Mouse (Mus musculus): ENCODE measurements at regions not wholly inside any gene's neighbourhood (a gene's known extent, or its start where the extent isn't known, plus 50 kb on each side); places are given as distances from the start of the nearest gene placed in this dataset.

DNA sequence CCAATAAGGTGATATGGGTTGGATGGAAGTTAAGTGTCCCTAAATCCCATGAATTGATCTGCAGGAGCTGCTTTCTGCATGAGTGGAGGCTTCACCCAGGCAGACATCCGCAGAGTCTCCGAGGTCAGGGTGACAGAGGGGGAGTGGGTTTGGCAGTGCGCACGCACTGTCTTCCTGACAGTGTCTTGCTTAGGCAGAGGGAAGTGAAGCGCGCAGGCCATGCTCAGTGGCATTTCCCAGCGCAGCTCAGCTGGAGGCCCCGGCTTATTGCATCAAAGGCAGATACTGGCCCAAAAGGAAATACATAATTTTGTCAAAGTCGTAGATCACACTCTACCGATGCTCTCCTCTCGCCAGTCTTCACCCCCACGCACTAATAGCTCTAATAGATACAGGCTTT lies 252.7 kb upstream of the Dnajc24 start:
- Histone ChIP-seq H3K36me3 (ENCODE audit: control insufficient read depth, insufficient read depth, low read length) (no peaks in the 10 kb centered on the region), H3K4me2 (ENCODE audit: low read depth, low read length) (no peak overlapping the region), H3K27ac (ENCODE audit: low read length) (no peak overlapping the region), H3K27me3 (ENCODE audit: control insufficient read depth, insufficient read depth, low read depth, low read length) (no peaks in the 10 kb centered on the region), H3K4me3 (ENCODE audit: low read length) (no peak overlapping the region), H3K9ac (ENCODE audit: low read length) (no peak overlapping the region), H3K4me1 (replicated peaks; ENCODE audit: control insufficient read depth, insufficient read depth, low read length) (no peaks in the 10 kb centered on the region), H3K9me3 (ENCODE audit: control insufficient read depth, low read length) (no peaks in the 10 kb centered on the region)
- no peak for ATAC-seq (ENCODE audit: low read depth)
- WGBS = 60% methylated on average over 12 of the region's 12 CpGs

DNA sequence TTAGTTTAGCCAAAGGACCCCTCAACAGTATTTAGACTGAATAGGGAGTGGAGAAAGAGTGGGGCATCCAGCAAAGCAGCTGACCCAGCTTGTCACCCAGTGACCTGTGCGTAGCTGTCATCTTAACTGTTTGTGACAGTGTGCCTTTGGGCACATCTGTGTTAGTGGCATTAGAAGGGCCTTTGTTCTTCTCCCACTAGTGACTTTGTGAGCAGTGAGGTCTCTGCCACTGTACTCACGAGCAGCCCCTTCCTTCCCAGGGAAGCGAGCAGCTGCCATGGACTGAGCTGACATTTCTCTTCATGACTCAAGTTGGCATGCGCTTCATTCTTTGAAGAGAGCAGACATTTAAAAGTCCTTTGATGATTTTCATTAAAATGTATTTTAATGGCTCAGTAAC lies 231.0 kb upstream of the Dnajc24 start:
- no peaks in the 10 kb centered on the region for H3K27me3 ChIP-seq (ENCODE audit: control insufficient read depth, insufficient read depth, low read depth, low read length)
- H3K4me1 ChIP-seq (replicated peaks; ENCODE audit: control insufficient read depth, insufficient read depth, low read length) = no peaks in the 10 kb centered on the region
- no peak overlapping the region for H3K4me3 ChIP-seq (ENCODE audit: low read length)
- no peak overlapping the region for H3K27ac ChIP-seq (ENCODE audit: low read length)
- no peak overlapping the region for H3K4me2 ChIP-seq (ENCODE audit: low read depth, low read length)
- H3K9me3 ChIP-seq (ENCODE audit: control insufficient read depth, low read length) = no peaks in the 10 kb centered on the region
- no peak for ATAC-seq (ENCODE audit: low read depth)
- WGBS = 71% methylated on average over 4 of the region's 4 CpGs
- no peaks in the 10 kb centered on the region for H3K36me3 ChIP-seq (ENCODE audit: control insufficient read depth, insufficient read depth, low read length)
- H3K9ac ChIP-seq (ENCODE audit: low read length) = no peak overlapping the region

DNA sequence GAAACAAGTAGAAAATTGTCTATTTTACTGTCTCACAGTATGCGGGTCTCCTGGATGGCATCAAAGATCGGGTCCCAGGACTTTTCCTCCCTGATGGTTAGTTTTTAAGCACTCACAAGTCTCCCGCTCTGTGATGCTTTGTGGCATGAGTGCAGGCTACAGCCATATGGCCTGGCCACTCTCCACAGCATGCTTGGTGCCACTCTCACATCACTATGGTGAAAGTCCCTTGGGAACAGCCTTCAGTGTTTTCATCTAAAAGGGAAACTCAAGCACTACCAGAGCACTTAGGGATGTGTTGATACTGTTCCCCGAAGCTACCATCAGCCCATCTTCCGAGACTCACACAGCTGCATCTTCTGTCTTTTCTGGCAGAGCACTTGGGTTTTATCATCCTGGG lies 227.8 kb upstream of the Dnajc24 start:
- no peaks in the 10 kb centered on the region for H3K36me3 ChIP-seq (ENCODE audit: control insufficient read depth, insufficient read depth, low read length)
- H3K9ac ChIP-seq (ENCODE audit: low read length) = no peak overlapping the region
- 77% methylated on average over 5 of the region's 5 CpGs for WGBS
- H3K9me3 ChIP-seq (ENCODE audit: control insufficient read depth, low read length) = no peaks in the 10 kb centered on the region
- H3K4me2 ChIP-seq (ENCODE audit: low read depth, low read length) = no peak overlapping the region
- no peaks in the 10 kb centered on the region for H3K4me1 ChIP-seq (replicated peaks; ENCODE audit: control insufficient read depth, insufficient read depth, low read length)
- ATAC-seq (ENCODE audit: low read depth) = no peak
- H3K27ac ChIP-seq (ENCODE audit: low read length) = no peak overlapping the region
- H3K27me3 ChIP-seq (ENCODE audit: control insufficient read depth, insufficient read depth, low read depth, low read length) = no peaks in the 10 kb centered on the region
- H3K4me3 ChIP-seq (ENCODE audit: low read length) = no peak overlapping the region

DNA sequence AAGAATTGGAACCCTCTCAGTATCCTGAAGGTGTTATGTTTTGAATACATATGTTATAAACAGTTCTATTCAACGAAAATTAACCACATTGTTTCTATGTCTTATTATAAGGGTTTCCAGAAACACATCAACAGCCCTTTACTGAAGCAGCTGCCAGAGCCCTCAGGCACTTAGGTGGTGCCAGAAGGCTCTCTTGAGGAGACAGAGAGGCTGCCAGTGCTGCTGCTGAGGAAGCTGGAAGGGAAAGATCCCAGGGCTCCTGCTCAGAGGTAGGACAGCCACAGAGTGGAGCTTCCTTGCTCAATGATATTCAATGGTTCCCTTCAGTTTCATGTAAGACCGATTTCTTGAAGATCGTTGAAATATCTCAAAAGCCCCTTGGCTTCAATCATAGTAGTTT lies 226.7 kb upstream of the Dnajc24 start:
- Histone ChIP-seq H3K4me3 (ENCODE audit: low read length) (no peak overlapping the region), H3K27ac (ENCODE audit: low read length) (no peak overlapping the region), H3K9ac (ENCODE audit: low read length) (no peak overlapping the region), H3K27me3 (ENCODE audit: control insufficient read depth, insufficient read depth, low read depth, low read length) (no peaks in the 10 kb centered on the region), H3K4me2 (ENCODE audit: low read depth, low read length) (no peak overlapping the region), H3K4me1 (replicated peaks; ENCODE audit: control insufficient read depth, insufficient read depth, low read length) (no peaks in the 10 kb centered on the region), H3K9me3 (ENCODE audit: control insufficient read depth, low read length) (no peaks in the 10 kb centered on the region), H3K36me3 (ENCODE audit: control insufficient read depth, insufficient read depth, low read length) (no peaks in the 10 kb centered on the region)
- no peak for ATAC-seq (ENCODE audit: low read depth)
- WGBS = 73% methylated on average over 3 of the region's 3 CpGs

DNA sequence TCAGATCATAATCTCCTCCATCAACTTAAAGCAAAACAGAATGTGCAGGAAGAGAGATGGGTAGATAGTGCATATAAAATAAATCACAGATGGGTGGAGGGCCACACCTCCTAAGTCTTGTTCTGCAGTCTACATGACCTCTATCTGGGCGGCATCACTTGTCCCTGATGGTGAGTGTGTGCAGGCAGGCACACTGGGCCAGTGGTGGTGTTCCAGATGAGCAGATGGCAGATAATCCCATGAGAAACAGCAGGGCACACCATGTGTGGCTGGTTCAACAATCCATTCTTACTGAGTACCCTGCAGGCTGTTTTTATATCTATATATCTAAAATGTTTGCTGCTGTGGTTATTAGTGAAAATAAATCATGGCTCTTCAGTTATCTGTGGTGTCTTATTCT lies 224.9 kb upstream of the Dnajc24 start:
- no peak for ATAC-seq (ENCODE audit: low read depth)
- H3K27ac ChIP-seq (ENCODE audit: low read length) = no peak overlapping the region
- no peaks in the 10 kb centered on the region for H3K27me3 ChIP-seq (ENCODE audit: control insufficient read depth, insufficient read depth, low read depth, low read length)
- H3K36me3 ChIP-seq (ENCODE audit: control insufficient read depth, insufficient read depth, low read length) = no peaks in the 10 kb centered on the region
- no peak overlapping the region for H3K4me3 ChIP-seq (ENCODE audit: low read length)
- 55% methylated on average over 1 of the region's 1 CpGs for WGBS
- no peaks in the 10 kb centered on the region for H3K4me1 ChIP-seq (replicated peaks; ENCODE audit: control insufficient read depth, insufficient read depth, low read length)
- H3K4me2 ChIP-seq (ENCODE audit: low read depth, low read length) = no peak overlapping the region
- no peaks in the 10 kb centered on the region for H3K9me3 ChIP-seq (ENCODE audit: control insufficient read depth, low read length)
- no peak overlapping the region for H3K9ac ChIP-seq (ENCODE audit: low read length)

DNA sequence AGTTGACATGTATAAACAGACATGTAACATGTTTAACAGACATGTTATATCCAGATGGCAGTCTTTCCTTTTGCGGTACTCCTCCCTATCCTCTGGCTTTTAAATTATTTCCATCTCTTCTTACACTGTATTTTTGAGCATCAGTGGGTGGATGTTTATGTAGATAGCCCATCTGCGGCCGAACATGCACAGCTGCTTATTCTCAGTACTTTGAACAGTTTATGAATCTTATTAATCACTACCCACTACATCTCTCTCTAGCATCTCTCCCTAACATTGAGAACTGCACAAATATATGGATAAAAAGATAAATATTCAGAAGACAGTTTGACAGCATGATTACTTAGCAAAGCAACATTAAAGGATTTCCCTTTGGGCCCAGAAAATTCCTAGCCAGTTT lies 212.8 kb upstream of the Dnajc24 start:
- no peak for ATAC-seq (ENCODE audit: low read depth)
- no peak overlapping the region for H3K4me3 ChIP-seq (ENCODE audit: low read length)
- no peaks in the 10 kb centered on the region for H3K9me3 ChIP-seq (ENCODE audit: control insufficient read depth, low read length)
- 69% methylated on average over 3 of the region's 3 CpGs for WGBS
- no peaks in the 10 kb centered on the region for H3K27me3 ChIP-seq (ENCODE audit: control insufficient read depth, insufficient read depth, low read depth, low read length)
- no peaks in the 10 kb centered on the region for H3K36me3 ChIP-seq (ENCODE audit: control insufficient read depth, insufficient read depth, low read length)
- H3K9ac ChIP-seq (ENCODE audit: low read length) = no peak overlapping the region
- no peak overlapping the region for H3K27ac ChIP-seq (ENCODE audit: low read length)
- H3K4me1 ChIP-seq (replicated peaks; ENCODE audit: control insufficient read depth, insufficient read depth, low read length) = no peaks in the 10 kb centered on the region
- no peak overlapping the region for H3K4me2 ChIP-seq (ENCODE audit: low read depth, low read length)

DNA sequence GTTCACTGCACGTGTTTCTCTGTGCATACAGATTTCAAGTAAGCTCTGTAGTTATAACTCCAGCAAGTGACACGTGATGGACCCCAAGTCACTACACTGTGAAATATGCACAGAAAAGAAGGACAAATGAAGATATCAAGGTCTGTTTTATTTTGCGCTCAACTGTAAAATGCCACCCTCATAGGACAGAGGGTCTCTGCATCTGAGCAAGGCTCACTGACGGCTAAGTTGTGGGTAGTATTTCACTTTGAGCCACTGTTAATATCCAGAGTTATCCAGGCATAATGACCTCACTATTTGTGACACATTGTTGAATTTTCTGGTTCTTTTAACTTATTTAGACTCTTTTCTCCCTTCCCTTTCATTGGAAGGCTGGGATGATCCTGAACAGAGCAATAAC lies 210.4 kb upstream of the Dnajc24 start:
- no peak overlapping the region for H3K4me3 ChIP-seq (ENCODE audit: low read length)
- WGBS = 77% methylated on average over 4 of the region's 4 CpGs
- H3K4me2 ChIP-seq (ENCODE audit: low read depth, low read length) = no peak overlapping the region
- no peak for ATAC-seq (ENCODE audit: low read depth)
- no peaks in the 10 kb centered on the region for H3K27me3 ChIP-seq (ENCODE audit: control insufficient read depth, insufficient read depth, low read depth, low read length)
- H3K4me1 ChIP-seq (replicated peaks; ENCODE audit: control insufficient read depth, insufficient read depth, low read length) = no peaks in the 10 kb centered on the region
- H3K9me3 ChIP-seq (ENCODE audit: control insufficient read depth, low read length) = no peaks in the 10 kb centered on the region
- no peak overlapping the region for H3K9ac ChIP-seq (ENCODE audit: low read length)
- no peaks in the 10 kb centered on the region for H3K36me3 ChIP-seq (ENCODE audit: control insufficient read depth, insufficient read depth, low read length)
- H3K27ac ChIP-seq (ENCODE audit: low read length) = no peak overlapping the region

DNA sequence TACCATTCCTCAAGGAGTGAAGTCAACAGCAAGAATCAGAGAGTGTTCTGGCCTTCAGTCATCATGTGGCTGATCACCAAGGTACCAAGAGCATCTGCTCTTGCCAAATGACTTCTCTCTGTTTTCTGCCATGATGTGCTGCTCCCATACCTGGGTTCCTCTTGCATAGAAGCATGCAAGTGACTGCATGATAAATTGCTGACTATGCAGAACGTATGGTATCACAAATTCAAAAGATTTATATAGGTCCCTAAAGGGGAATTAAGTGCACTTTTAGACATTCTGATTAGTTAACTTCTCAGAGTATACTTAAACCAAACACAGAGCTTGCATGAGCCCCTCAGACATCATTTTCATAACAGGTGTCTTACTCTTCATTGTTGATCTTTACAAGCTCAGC lies 207.4 kb upstream of the Dnajc24 start:
- H3K9me3 ChIP-seq (ENCODE audit: control insufficient read depth, low read length) = no peaks in the 10 kb centered on the region
- H3K4me2 ChIP-seq (ENCODE audit: low read depth, low read length) = no peak overlapping the region
- H3K4me1 ChIP-seq (replicated peaks; ENCODE audit: control insufficient read depth, insufficient read depth, low read length) = no peaks in the 10 kb centered on the region
- H3K36me3 ChIP-seq (ENCODE audit: control insufficient read depth, insufficient read depth, low read length) = no peaks in the 10 kb centered on the region
- WGBS = 55% methylated on average over 1 of the region's 1 CpGs
- H3K27ac ChIP-seq (ENCODE audit: low read length) = no peak overlapping the region
- no peak for ATAC-seq (ENCODE audit: low read depth)
- no peak overlapping the region for H3K9ac ChIP-seq (ENCODE audit: low read length)
- no peaks in the 10 kb centered on the region for H3K27me3 ChIP-seq (ENCODE audit: control insufficient read depth, insufficient read depth, low read depth, low read length)
- H3K4me3 ChIP-seq (ENCODE audit: low read length) = no peak overlapping the region

DNA sequence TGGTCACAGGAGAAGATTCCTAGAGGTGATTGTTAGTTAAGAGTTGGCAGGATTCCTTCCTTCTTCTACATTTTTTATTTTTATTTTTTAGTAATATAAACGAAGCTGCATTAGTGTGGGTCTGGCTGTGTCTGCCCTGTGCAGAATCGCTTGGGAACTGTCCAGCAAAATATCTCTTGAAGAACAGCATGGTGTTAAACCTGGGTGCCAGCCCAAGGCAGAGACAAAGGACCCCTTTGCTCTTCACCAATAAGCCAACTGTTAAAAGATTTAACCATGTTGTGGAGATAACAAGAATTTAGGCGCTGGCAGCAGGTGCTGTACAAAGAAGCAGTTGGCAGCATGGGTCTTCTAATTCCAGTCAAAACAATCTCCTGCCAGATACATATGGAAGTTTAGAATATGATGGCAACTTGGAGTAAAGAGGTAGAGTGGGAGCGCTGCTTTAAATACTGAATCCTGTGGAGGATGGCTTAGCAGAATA lies 205.5 kb upstream of the Dnajc24 start:
- Histone ChIP-seq H3K4me1 (replicated peaks; ENCODE audit: control insufficient read depth, insufficient read depth, low read length) (no peaks in the 10 kb centered on the region), H3K4me3 (ENCODE audit: low read length) (no peak overlapping the region), H3K36me3 (ENCODE audit: control insufficient read depth, insufficient read depth, low read length) (no peaks in the 10 kb centered on the region), H3K27ac (ENCODE audit: low read length) (no peak overlapping the region), H3K9ac (ENCODE audit: low read length) (no peak overlapping the region), H3K9me3 (ENCODE audit: control insufficient read depth, low read length) (no peaks in the 10 kb centered on the region), H3K27me3 (ENCODE audit: control insufficient read depth, insufficient read depth, low read depth, low read length) (no peaks in the 10 kb centered on the region), H3K4me2 (ENCODE audit: low read depth, low read length) (no peak overlapping the region)
- WGBS = 61% methylated on average over 4 of the region's 4 CpGs
- no peak for ATAC-seq (ENCODE audit: low read depth)

DNA sequence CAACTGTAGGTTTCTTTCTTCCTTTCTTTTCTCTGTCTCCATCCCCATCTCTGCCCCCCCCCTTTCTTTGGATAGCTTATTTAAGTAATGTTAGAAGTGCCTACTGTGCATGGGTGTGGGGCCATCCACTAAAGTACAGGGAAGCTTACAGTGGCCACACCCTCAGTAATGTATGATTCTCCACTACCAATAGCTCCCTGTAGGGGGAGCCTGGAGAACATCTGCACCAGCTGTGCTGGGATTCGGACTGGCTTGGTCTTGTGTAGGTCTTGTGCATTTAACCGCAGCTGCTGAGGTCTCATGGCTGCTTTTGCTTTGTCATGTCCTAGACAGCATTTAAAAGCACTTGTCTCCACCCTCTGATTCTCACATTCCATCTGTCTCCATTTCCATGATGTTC lies 196.8 kb upstream of the Dnajc24 start:
- H3K4me1 ChIP-seq (replicated peaks; ENCODE audit: control insufficient read depth, insufficient read depth, low read length) = no peaks in the 10 kb centered on the region
- no peak for ATAC-seq (ENCODE audit: low read depth)
- no peak overlapping the region for H3K9ac ChIP-seq (ENCODE audit: low read length)
- 87% methylated on average over 2 of the region's 2 CpGs for WGBS
- H3K9me3 ChIP-seq (ENCODE audit: control insufficient read depth, low read length) = no peaks in the 10 kb centered on the region
- H3K4me3 ChIP-seq (ENCODE audit: low read length) = no peak overlapping the region
- H3K4me2 ChIP-seq (ENCODE audit: low read depth, low read length) = no peak overlapping the region
- no peak overlapping the region for H3K27ac ChIP-seq (ENCODE audit: low read length)
- no peaks in the 10 kb centered on the region for H3K27me3 ChIP-seq (ENCODE audit: control insufficient read depth, insufficient read depth, low read depth, low read length)
- no peaks in the 10 kb centered on the region for H3K36me3 ChIP-seq (ENCODE audit: control insufficient read depth, insufficient read depth, low read length)
